Mouse (Mus musculus): ENCODE measurements around the gene Rab6a.

GRCm38 (mm10) chr7:100582727-100583236 is 24.4 kb upstream of the Rab6a start:
- TF ChIP-seq CTCF (IDR thresholded peaks at IDR 0.05; ENCODE audit: insufficient read depth, low read depth, low read length): no peak
- TF ChIP-seq POLR2A (IDR thresholded peaks at IDR 0.05; ENCODE audit: insufficient read depth, low read depth, low read length): peak; percentile 49; the same call in 1 of the 2 replicates

All from olfactory bulb, adult 2 months (tissue).